Mouse (Mus musculus) frontal cortex, adult 2 months (tissue): ENCODE results near the gene Cdk5rap1. TPM values are rescaled to one million over a fixed set of nuclear protein-coding genes. Genes with fewer than 3 reads are reported as not detected.

Experiments
- polyA plus RNA-seq: library from polyadenylated mRNA; depleted of rRNA; stranded (reverse); fragments of >200 nt; gene quantifications from 2 replicates; pipeline ENCODE4 v1.2.3, GENCODE M21; 2012; rRNA removed

Gene Cdk5rap1
- polyA plus RNA-seq, 1 experiment = 13.6 TPM

Other genes starting within 250 kb of the Cdk5rap1 start
- gene Bpifa3, start 242.7 kb downstream of the Cdk5rap1 start, polyA plus RNA-seq = not detected in 2 replicates
- gene Bpifa1, start 230.1 kb downstream of the Cdk5rap1 start, polyA plus RNA-seq = not detected in 2 replicates
- not detected in 2 replicates for gene Bpifa5, start 210.4 kb downstream of the Cdk5rap1 start, polyA plus RNA-seq
- gene Bpifb1, start 182.2 kb downstream of the Cdk5rap1 start, polyA plus RNA-seq = 0.36 and 0.40 TPM in 2 replicates
- gene Bpifb5, start 149.3 kb downstream of the Cdk5rap1 start, polyA plus RNA-seq = 0.14 and 0.17 TPM in 2 replicates
- not detected in 2 replicates for gene Bpifb9a, start 115.2 kb downstream of the Cdk5rap1 start, polyA plus RNA-seq
- not detected in 2 replicates for gene Bpifb9b, start 65.8 kb downstream of the Cdk5rap1 start, polyA plus RNA-seq
- gene Snta1, start 35.1 kb upstream of the Cdk5rap1 start, polyA plus RNA-seq = 37.3 and 37.8 TPM in 2 replicates
- 26.5 and 31.7 TPM in 2 replicates for gene Cbfa2t2, start 63.5 kb upstream of the Cdk5rap1 start, polyA plus RNA-seq
- gene 1700003F12Rik, start 174.1 kb upstream of the Cdk5rap1 start, polyA plus RNA-seq = 0.76 and 0.84 TPM in 2 replicates
- 0.08 TPM in 1 of 2 replicates, not detected in the other for gene Actl10, start 178.8 kb upstream of the Cdk5rap1 start, polyA plus RNA-seq
- gene Necab3, start 185.9 kb upstream of the Cdk5rap1 start, polyA plus RNA-seq = 122 and 145 TPM in 2 replicates
- gene E2f1, start 196.9 kb upstream of the Cdk5rap1 start, polyA plus RNA-seq = 10.9 and 11.7 TPM in 2 replicates
- 18.6 and 20.7 TPM in 2 replicates for gene Pxmp4, start 230.7 kb upstream of the Cdk5rap1 start, polyA plus RNA-seq
- gene Zfp341, start 240.3 kb upstream of the Cdk5rap1 start, polyA plus RNA-seq = 10.0 and 10.5 TPM in 2 replicates
- gene 4930519P11Rik, start 240.4 kb upstream of the Cdk5rap1 start, polyA plus RNA-seq = 0.48 TPM in 1 of 2 replicates, not detected in the other